Mouse (Mus musculus) granulocyte monocyte progenitor cell, adult 5-6 weeks (primary cell): ENCODE data around the gene Cyp17a1. TPM values are rescaled to one million over a fixed set of nuclear protein-coding genes. Genes with fewer than 3 reads are reported as not detected.

Experiments
- ATAC-seq: replicated peaks from 2 replicates; pipeline ENCODE4 v1.8.0; 2016; ENCODE audit warnings: mild to moderate bottlenecking, moderate TSS enrichment, inconsistent platforms; ENCODE audit not compliant: poor library complexity, severe bottlenecking
- total RNA-seq, 2 experiments: library from RNA; stranded (forward) in 1 of 2; stranded (reverse) in 1 of 2; fragments of 200-712, 200-1000 nt in 1 of 2; fragments of >200 nt in 1 of 2; fragmentation: Nextera tagmentation in 1 of 2; gene quantifications; 2 replicates each; pipeline ENCODE4 v1.2.3; 2014 to 2017

Cyp17a1 gene
- total RNA-seq, 2 experiments from 2014 or later: not detected

DNA sequence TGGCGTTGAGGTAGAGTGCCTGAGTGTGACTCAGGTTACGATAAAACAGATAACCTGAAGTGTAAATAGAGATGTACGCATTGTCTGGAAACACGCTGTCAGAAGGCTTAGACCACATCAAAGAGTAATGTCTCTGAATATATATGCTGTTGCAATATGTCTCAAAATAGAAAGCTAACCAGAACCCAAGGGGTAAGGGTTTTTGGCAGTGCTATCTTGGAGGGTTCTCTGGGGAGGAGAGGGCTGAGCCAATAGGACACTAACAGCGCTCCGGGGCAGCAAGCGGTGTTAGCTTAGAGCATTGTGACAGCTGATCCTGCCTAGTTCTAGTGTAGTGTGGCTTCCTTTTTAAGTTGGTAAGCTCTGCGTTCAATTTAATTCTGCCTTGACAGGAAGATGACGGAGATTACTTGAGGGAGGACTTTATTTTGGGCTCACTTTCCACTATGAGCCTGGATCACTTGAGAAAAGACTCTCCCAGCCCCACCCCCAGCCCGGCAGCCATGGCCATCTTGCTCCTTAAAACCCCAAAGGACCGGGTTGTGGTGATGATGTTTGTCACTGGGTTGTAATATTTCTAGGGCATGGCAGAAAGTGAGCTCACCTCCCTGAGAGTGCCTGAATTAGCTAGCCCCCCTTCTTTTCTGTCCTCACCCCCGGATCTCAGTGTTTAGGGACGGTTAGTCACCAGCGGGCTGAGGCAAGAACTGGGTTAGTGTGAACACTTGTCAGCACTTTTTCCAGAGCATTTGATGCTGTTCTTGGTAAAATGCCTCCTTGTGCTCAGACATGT lies 52.8 kb downstream of the Cyp17a1 start:
- no peak; the same call in 1 of the 2 replicates for ATAC-seq

DNA sequence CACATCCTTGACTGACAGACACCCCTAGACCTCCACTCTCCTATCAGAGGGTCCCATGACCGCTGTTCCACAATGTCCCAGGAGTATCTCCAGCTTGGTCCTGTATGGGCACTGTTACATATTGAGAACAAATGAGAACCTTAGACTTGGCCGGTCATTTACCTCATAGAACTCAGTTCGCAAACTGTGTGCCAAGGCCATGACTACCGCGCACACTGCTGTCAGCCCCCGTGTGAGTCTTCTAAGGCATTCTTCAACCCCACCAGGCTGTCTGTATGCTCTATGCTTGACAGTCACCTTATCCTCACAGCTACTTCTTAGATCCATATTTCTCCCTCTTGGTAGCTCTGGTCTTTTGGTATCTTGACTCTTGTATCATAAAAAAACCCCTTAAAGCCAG lies 53.5 kb downstream of the Cyp17a1 start:
- ATAC-seq: no peak

DNA sequence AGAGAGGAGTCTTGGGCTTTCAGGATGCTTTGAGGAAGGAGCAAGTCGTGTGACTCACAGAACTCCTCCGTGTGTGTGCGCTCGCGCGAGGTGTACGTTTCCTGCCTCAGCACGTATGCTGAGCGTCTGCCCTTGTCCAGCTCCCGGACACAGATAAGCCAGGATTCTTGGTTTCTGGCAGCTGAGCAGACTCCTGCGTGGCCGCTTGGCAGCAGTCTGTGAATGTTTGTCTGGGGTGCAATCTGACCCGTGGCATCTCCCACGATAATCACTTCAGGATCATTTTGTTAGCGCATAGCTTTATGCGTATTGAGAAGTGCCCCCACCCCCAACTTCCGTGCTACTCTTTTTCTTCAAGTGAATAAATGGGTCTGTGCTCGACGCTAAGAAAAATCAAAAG lies 54.0 kb downstream of the Cyp17a1 start:
- ATAC-seq: no peak

- ATAC-seq: peak; percentile 93
Observed at GRCm38 (mm10) chr19:46618322-46618721, 54.6 kb downstream of the Cyp17a1 start.

DNA sequence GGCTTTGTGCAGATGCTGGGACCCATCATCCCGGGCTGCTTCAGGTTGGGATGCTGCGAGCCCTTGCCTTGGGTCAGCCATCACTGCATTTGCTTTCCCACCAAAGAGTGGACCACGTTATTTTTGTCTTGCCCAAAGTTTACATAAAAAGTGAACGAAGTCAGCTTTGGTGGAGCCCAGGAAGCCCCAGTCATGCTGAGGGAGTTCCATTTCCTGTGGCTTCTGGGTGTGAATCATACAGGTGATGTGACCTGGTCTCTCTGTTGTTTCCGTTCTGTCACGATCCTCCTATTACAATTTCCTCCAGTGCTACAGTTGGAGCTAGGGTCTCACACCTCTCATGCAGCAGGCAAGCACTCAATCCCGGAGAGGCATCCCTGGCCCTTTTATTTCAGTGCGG lies 55.6 kb downstream of the Cyp17a1 start:
- ATAC-seq: no peak

Other genes starting within 250 kb of the Cyp17a1 start
- 10.9 and 13.9 TPM in 2 replicates for gene Trim8, start 171.5 kb downstream of the Cyp17a1 start, total RNA-seq (2014; fragmentation: Nextera tagmentation)
- gene Trim8, start 171.5 kb downstream of the Cyp17a1 start, total RNA-seq (2017): 12.2 and 13.6 TPM in 2 replicates
- gene Arl3, start 100.0 kb downstream of the Cyp17a1 start, total RNA-seq (2014; fragmentation: Nextera tagmentation): 9.9 and 23.4 TPM in 2 replicates
- gene Arl3, start 100.0 kb downstream of the Cyp17a1 start, total RNA-seq (2017): 13.9 and 14.3 TPM in 2 replicates
- gene Sfxn2, start 99.8 kb downstream of the Cyp17a1 start, total RNA-seq (2014; fragmentation: Nextera tagmentation): 11.8 and 16.3 TPM in 2 replicates
- 8.7 and 10.9 TPM in 2 replicates for gene Sfxn2, start 99.8 kb downstream of the Cyp17a1 start, total RNA-seq (2017)
- 19.7 and 25.6 TPM in 2 replicates for gene Wbp1l, start 74.1 kb downstream of the Cyp17a1 start, total RNA-seq (2014; fragmentation: Nextera tagmentation)
- gene Wbp1l, start 74.1 kb downstream of the Cyp17a1 start, total RNA-seq (2017): 20.2 and 23.5 TPM in 2 replicates
- gene Borcs7, start 16.7 kb upstream of the Cyp17a1 start, total RNA-seq (2014; fragmentation: Nextera tagmentation): 9.6 and 12.5 TPM in 2 replicates
- 5.4 TPM in 2 replicates for gene Borcs7, start 16.7 kb upstream of the Cyp17a1 start, total RNA-seq (2017)
- 47.6 and 53.1 TPM in 2 replicates for gene As3mt, start 34.3 kb upstream of the Cyp17a1 start, total RNA-seq (2014; fragmentation: Nextera tagmentation)
- gene As3mt, start 34.3 kb upstream of the Cyp17a1 start, total RNA-seq (2017): 71.0 and 82.9 TPM in 2 replicates
- 5.3 and 12.1 TPM in 2 replicates for gene Cnnm2, start 88.4 kb upstream of the Cyp17a1 start, total RNA-seq (2014; fragmentation: Nextera tagmentation)
- gene Cnnm2, start 88.4 kb upstream of the Cyp17a1 start, total RNA-seq (2017): 7.2 and 8.0 TPM in 2 replicates